Mouse (Mus musculus): ENCODE results near the gene Stim1. TPM values are rescaled to one million over a fixed set of nuclear protein-coding genes. Genes with fewer than 3 reads are reported as not detected.

Gene Stim1
- polyA plus RNA-seq, 1 experiment from 2014 or later: 15.1 TPM

DNA sequence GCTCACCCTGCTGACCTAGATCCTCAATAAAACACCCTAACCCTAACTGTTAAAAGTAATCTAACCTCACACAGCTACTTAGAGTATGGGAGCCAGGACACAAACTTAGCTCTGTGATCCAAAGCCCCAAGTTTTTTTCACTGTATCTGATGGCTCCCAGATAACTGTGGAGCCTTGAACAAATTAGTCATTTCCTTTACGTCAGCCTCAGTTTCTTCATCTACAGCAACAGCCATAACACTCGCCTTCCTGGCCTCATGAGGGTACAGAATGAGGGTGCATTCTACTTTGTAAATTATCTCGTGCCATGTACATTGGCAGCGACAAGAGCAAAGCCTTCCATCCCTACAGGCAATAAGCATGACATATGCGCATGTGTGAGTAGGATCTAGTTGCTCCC, 25.2 kb upstream of the Stim1 start:
- Histone ChIP-seq H3K4me2 (no peak overlapping the region), H3K36me3 (peaks cover 23% of the 10 kb centered on the region), H3K9me3 (no peaks in the 10 kb centered on the region), H3K4me3 (no peak overlapping the region), H3K27me3 (no peaks in the 10 kb centered on the region), H3K9ac (no peak overlapping the region), H3K27ac (replicated peaks) (no peak overlapping the region), H3K4me1 (replicated peaks) (peaks cover 14% of the 10 kb centered on the region)
- no peak for ATAC-seq (ENCODE audit: low FRiP score, low read depth)
- WGBS: 85% methylated on average over 5 of the region's 5 CpGs

DNA sequence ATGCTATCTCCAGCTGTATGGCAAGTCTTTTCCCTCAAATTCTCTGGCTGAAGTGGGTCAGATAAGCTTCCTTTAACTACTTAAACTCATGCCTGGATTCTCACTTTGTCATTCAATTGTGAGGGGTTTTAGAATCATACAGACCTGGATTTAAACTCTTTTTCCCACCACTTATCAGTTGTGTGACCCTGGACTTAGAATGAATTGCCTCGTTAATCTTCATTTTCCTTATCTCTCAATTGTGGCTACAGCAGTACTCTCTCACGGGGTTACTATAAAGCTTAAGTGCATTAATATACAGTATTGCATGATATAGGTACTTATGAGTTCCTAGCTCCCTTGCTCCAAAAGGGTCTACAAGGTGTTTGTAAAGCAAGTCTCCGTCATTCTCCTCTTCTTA, 24.7 kb upstream of the Stim1 start:
- Histone ChIP-seq H3K4me3 (no peak overlapping the region), H3K4me2 (no peak overlapping the region), H3K4me1 (replicated peaks) (peaks cover 20% of the 10 kb centered on the region), H3K36me3 (peaks cover 17% of the 10 kb centered on the region), H3K27me3 (no peaks in the 10 kb centered on the region), H3K27ac (replicated peaks) (no peak overlapping the region), H3K9ac (no peak overlapping the region), H3K9me3 (no peaks in the 10 kb centered on the region)
- ATAC-seq (ENCODE audit: low FRiP score, low read depth): no peak
- 89% methylated on average over 3 of the region's 3 CpGs for WGBS

DNA sequence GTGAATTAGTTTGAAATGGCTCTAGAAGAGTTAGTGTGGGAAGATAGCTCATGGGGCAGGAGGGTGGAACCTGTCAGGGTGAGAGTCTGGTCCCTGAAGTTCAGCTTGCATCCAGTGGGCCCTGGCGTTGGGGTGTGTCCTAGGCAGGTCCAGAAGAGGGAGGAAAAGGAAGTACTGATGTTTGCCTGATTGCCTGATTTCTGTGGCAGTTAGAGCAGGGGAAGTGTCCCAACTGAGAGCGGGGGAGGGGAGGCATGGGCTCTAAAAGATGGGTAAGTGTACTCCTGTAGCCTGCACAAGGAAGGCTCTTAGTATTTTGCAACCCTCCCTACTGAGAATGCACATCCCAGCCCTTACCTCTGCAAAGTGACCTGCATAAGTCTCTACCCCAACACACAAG, 23.7 kb upstream of the Stim1 start:
- Histone ChIP-seq H3K4me3 (no peak overlapping the region), H3K9me3 (no peaks in the 10 kb centered on the region), H3K4me2 (no peak overlapping the region), H3K4me1 (replicated peaks) (peaks cover 23% of the 10 kb centered on the region), H3K36me3 (peaks cover 9% of the 10 kb centered on the region; the same call in 1 of the 2 replicates), H3K27me3 (no peaks in the 10 kb centered on the region), H3K9ac (no peak overlapping the region), H3K27ac (replicated peaks) (no peak overlapping the region)
- 90% methylated on average over 2 of the region's 2 CpGs for whole genome bisulfite sequencing
- ATAC-seq (ENCODE audit: low FRiP score, low read depth): no peak

GRCm38 (mm10) chr7:102244782-102245535, 22.6 kb upstream of the Stim1 start:
- H3K4me2 ChIP-seq: no peak overlapping the region
- no peak overlapping the region for H3K9ac ChIP-seq
- no peak overlapping the region for H3K27ac ChIP-seq (replicated peaks)
- H3K4me3 ChIP-seq: no peak overlapping the region
- H3K36me3 ChIP-seq: peaks cover under 1% of the 10 kb centered on the region; the same call in 1 of the 2 replicates
- ATAC-seq (ENCODE audit: low FRiP score, low read depth): no peak
- peaks cover 33% of the 10 kb centered on the region for H3K4me1 ChIP-seq (replicated peaks)
- WGBS: 90% methylated on average over 3 of the region's 3 CpGs
- no peaks in the 10 kb centered on the region for H3K9me3 ChIP-seq
- H3K27me3 ChIP-seq: no peaks in the 10 kb centered on the region

DNA sequence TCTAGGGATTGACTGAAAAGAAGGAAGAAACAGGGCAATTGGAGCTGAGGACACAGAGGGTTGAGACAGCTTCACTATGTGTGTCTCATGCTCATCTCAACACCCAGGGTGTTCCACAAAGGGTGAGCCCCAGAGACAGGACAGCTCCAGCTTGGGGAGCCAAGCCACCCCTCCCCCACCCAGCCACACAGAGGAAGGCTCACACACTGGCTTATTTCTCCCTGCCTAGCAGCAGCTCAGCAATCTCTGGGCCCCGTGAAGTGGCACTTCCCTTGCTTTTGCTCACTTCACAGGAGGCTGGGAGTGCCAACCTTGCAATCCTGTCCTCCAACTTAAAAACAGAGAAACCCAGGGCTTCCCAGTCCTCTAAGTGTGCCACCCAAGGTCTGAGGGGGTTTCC, 21.8 kb upstream of the Stim1 start:
- H3K27ac ChIP-seq (replicated peaks): no peak overlapping the region; the same call in 1 of the 2 replicates
- H3K9ac ChIP-seq: no peak overlapping the region

DNA sequence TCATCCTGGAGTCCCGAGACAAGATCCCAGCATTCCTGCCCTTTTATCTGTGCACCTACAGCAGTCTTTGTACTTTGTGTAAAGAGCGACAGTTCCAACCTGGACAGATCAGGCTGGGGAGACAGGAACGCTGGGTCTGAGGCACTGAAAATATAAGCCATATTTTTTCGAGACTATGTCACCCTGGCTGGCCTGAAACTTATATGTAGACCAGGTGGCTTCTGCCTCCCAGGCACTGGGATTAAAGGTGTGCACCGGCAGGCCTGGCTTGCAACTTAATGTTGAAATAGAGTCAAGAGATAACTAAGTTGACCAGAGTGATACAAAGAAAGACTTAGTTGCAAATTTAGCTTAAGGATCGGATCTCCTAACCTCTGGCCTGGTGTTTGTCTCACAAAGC, 21.3 kb upstream of the Stim1 start:
- no peaks in the 10 kb centered on the region for H3K27me3 ChIP-seq
- H3K36me3 ChIP-seq: no peaks in the 10 kb centered on the region
- no peak overlapping the region for H3K27ac ChIP-seq (replicated peaks)
- no peak overlapping the region for H3K4me2 ChIP-seq
- no peaks in the 10 kb centered on the region for H3K9me3 ChIP-seq
- no peak overlapping the region for H3K9ac ChIP-seq
- WGBS: 68% methylated on average over 6 of the region's 6 CpGs
- peaks cover 38% of the 10 kb centered on the region for H3K4me1 ChIP-seq (replicated peaks)
- no peak overlapping the region for H3K4me3 ChIP-seq
- no peak for ATAC-seq (ENCODE audit: low FRiP score, low read depth)

More for the DNA sequence above, 21.8 kb upstream of the Stim1 start:
- Histone ChIP-seq H3K36me3 (no peaks in the 10 kb centered on the region), H3K4me1 (replicated peaks) (peaks cover 33% of the 10 kb centered on the region), H3K4me3 (no peak overlapping the region), H3K27me3 (no peaks in the 10 kb centered on the region), H3K9me3 (no peaks in the 10 kb centered on the region), H3K4me2 (no peak overlapping the region)
- no peak for ATAC-seq (ENCODE audit: low FRiP score, low read depth)
- WGBS: 13% methylated on average over 1 of the region's 1 CpGs

DNA sequence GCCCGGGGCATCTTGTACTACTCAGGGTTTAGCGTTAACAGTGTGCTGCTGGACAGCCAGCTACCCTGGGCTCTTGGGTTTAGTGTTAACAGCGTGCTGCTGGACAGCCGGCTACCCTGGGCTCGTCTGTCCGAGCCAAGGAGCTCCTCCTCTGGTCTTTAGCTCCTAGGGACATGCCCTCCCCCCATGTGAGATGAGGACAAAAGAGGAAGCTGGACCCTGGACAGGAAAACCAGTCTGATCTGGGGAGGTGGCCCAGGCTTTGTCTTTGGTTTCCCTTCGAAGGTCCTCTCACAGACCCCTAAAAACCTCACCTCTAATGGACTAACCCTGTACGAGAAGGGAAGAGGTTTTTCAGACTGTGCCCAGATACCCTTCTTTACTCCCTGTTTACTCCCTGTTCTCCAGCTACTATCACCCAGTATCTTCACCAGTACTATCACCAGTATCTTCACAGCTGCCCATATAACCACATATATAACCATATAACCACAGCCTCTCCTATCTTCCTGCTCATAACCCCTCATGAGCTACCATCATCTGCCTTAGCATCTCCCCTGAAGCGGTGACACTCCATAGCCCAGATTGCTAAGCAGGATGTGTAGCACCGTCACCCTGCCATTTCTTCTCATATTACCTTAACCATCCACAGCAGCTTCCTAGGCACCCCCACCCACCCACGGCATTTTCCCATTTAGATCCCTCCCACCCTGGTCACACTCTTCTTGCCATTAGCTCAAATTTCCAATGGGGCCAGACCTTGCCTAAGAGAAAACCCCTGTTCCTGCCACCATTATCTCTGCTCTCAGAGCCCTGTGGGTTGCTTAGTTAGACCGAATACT, 20.4 kb upstream of the Stim1 start:
- H3K4me2 ChIP-seq: peak overlapping the region; percentile 95; the same call in 1 of the 2 replicates
- no peaks in the 10 kb centered on the region for H3K9me3 ChIP-seq
- H3K4me1 ChIP-seq (replicated peaks): peaks cover 40% of the 10 kb centered on the region
- H3K27me3 ChIP-seq: no peaks in the 10 kb centered on the region
- H3K36me3 ChIP-seq: no peaks in the 10 kb centered on the region
- no peak for ATAC-seq (ENCODE audit: low FRiP score, low read depth)
- no peak overlapping the region for H3K4me3 ChIP-seq
- 65% methylated on average over 12 of the region's 12 CpGs for WGBS
- no peak overlapping the region for H3K27ac ChIP-seq (replicated peaks)
- H3K9ac ChIP-seq: no peak overlapping the region

DNA sequence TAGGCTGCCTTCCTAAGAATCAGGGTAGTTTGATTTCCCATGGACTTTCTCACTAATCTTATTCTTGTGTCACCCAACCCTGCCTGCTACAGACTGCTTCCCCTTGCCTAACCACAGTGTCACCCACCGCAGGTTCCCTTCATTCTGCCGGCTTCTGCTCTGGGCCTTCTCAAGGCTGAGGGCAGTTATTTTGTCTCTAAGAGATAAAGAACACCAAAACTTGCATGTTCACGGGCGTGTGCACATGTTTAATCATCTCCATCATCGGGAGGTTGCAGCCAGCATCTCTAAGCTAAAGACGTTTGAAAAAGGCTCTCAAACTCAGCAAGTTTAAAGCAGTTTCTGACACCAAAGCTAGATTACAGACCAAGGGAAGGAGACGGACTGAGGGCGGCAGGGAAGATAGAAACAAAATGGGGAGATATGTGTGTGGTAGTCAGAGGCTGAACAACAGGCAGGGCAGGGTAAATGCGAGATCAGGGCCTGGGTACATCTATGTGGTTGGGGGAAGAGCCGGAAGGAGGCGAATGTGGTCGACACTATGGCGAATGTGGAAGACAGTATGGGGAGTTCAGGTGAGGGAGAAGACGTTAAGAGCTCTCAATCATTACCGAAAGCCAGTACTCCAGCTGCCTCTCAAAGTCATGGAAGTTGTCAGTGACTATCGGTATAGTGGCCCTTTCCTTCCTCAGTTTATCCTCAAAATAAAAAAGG, 18.8 kb upstream of the Stim1 start:
- H3K4me2 ChIP-seq: peak overlapping the region; percentile 95
- WGBS: 26% methylated on average over 16 of the region's 16 CpGs
- peaks cover 40% of the 10 kb centered on the region for H3K4me1 ChIP-seq (replicated peaks)
- ATAC-seq (ENCODE audit: low FRiP score, low read depth): no peak
- peak overlapping the region; percentile 70; the same call in 1 of the 2 replicates for H3K27ac ChIP-seq (replicated peaks)
- H3K27me3 ChIP-seq: no peaks in the 10 kb centered on the region
- no peaks in the 10 kb centered on the region for H3K9me3 ChIP-seq
- peak overlapping the region; percentile 70; the same call in 1 of the 2 replicates for H3K9ac ChIP-seq
- H3K4me3 ChIP-seq: peak overlapping the region; percentile 74
- no peaks in the 10 kb centered on the region for H3K36me3 ChIP-seq

DNA sequence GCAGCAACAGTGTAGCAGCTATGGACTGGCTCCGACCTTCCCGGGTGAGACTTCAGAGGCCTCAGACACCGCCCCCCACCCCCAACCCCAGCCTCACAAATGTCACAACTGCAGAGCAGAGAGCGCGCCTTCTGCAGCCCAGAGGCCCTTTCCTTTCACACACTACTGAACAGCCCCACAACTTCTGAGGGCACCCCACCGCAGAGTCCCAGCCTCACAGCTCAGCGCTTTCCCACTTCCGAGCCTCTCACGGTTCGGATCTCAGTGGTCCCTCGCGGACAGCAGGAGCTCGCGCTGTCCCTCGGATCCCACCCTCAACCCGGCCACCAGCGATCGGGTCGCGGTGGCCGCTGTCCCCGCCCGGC, 18.1 kb upstream of the Stim1 start:
- Histone ChIP-seq H3K36me3 (no peaks in the 10 kb centered on the region), H3K9ac (peak overlapping the region; percentile 70), H3K4me3 (peak overlapping the region; percentile 74), H3K27ac (replicated peaks) (peak overlapping the region; percentile 70), H3K4me1 (replicated peaks) (peaks cover 40% of the 10 kb centered on the region), H3K9me3 (no peaks in the 10 kb centered on the region), H3K4me2 (peak overlapping the region; percentile 95), H3K27me3 (no peaks in the 10 kb centered on the region)
- WGBS: 0% methylated on average over 23 of the region's 23 CpGs
- ATAC-seq (ENCODE audit: low FRiP score, low read depth): peak; percentile 43

- under 1% methylated on average over 46 of the region's 49 CpGs for WGBS
- peak; percentile 84 for ATAC-seq (ENCODE audit: low FRiP score, low read depth)
- peak overlapping the region; percentile 95 for H3K4me2 ChIP-seq
- peak overlapping the region; percentile 70 for H3K9ac ChIP-seq
- no peaks in the 10 kb centered on the region for H3K27me3 ChIP-seq
- H3K36me3 ChIP-seq: no peaks in the 10 kb centered on the region
- peak overlapping the region; percentile 84 for H3K27ac ChIP-seq (replicated peaks)
- peak overlapping the region; percentile 74 for H3K4me3 ChIP-seq
- peaks cover 40% of the 10 kb centered on the region for H3K4me1 ChIP-seq (replicated peaks)
- no peaks in the 10 kb centered on the region for H3K9me3 ChIP-seq
Measured at GRCm38 (mm10) chr7:102249896-102250630, 17.5 kb upstream of the Stim1 start.

- no peaks in the 10 kb centered on the region for H3K9me3 ChIP-seq
- H3K27ac ChIP-seq (replicated peaks): peak overlapping the region; percentile 84
- peaks cover 38% of the 10 kb centered on the region for H3K4me1 ChIP-seq (replicated peaks)
- ATAC-seq (ENCODE audit: low FRiP score, low read depth): peak; percentile 80
- H3K9ac ChIP-seq: peak overlapping the region; percentile 70
- peak overlapping the region; percentile 95 for H3K4me2 ChIP-seq
- H3K27me3 ChIP-seq: no peaks in the 10 kb centered on the region
- H3K4me3 ChIP-seq: peak overlapping the region; percentile 74
- no peaks in the 10 kb centered on the region for H3K36me3 ChIP-seq
- WGBS: under 1% methylated on average over 33 of the region's 33 CpGs
Measured at GRCm38 (mm10) chr7:102250631-102251214, 16.9 kb upstream of the Stim1 start.
